Mouse (Mus musculus): ENCODE results near the gene AI413582.

GRCm38 (mm10) chr17:27571315-27571714 lies 5.8 kb upstream of the AI413582 start:
- TF ChIP-seq CTCF (IDR thresholded peaks at IDR 0.05; ENCODE audit: insufficient read depth, low read length), result no peak
- TF ChIP-seq POLR2A (IDR thresholded peaks at IDR 0.05; ENCODE audit: borderline replicate concordance, extremely low read depth, low read depth, low read length), result no peak
